Mouse (Mus musculus) megakaryocyte, adult 5-6 weeks (primary cell): ENCODE measurements around the gene Marc1. TPM values are rescaled to one million over a fixed set of nuclear protein-coding genes. Genes with fewer than 3 reads are reported as not detected.

Experiments used
- ATAC-seq: 2 replicates; pipeline ENCODE4 v1.8.0; 2016; ENCODE audit warnings: mild to moderate bottlenecking, inconsistent platforms; ENCODE audit not compliant: poor library complexity, severe bottlenecking
- total RNA-seq, 2 experiments: library from RNA; stranded (forward) in 1 of 2; stranded (reverse) in 1 of 2; fragments of 153-499, 151-499 nt in 1 of 2; fragments of 221-1000, 200-1000 nt in 1 of 2; gene quantifications; 2 replicates each; pipeline versions ENCODE4 v1.2.3 to v1.2.4; 2015 to 2017

Marc1 gene
- total RNA-seq, 2 experiments from 2014 or later, result 0.37 to 0.62 TPM

DNA sequence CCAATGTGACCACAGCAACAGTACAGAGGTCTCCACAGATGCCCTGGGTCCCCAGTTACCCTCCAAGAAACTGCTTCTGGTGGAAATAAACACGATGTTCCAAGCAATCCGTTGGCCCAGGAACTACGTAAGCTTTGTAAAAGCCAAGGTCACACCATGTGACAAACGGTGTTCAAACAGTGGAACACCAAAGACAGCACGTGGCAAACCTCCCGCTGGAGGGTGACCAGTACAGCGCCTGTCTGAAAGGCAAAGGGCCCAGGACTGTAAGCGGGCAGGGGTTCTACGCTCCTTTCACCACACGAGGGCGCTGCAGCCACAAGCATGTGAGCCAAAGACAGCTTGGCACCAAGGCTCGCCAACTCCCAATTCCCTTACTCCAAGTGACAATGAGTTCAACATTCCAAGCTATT, 13.3 kb upstream of the Marc1 start:
- peak; percentile 98 for ATAC-seq

DNA sequence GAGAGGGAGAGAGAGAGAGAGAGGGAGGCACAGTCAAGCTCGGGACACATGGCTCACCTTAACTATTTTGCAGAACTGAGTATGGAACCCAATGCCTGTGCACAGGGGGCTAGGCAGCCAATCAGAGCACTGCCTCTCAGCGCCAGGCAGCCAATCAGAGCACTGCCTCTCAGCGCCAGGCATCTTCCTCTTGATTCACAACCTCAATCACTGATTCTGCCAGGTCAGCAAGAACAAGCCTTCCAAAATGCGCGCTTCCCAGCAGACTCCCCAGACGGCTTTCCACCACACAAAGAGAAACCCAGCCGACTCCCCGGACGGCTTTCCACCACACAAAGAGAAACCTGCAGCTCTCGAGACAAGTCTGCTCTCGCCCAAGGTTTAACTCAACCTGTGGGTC, 11.6 kb upstream of the Marc1 start:
- ATAC-seq, result no peak

GRCm38 (mm10) chr1:184817768-184818167, 6.7 kb upstream of the Marc1 start:
- ATAC-seq, result 0 out of 2 replicates have a peak, but pooled peaks have one; percentile 38

GRCm38 (mm10) chr1:184811716-184812250, 670 bp upstream of the Marc1 start:
- ATAC-seq, result no peak

DNA sequence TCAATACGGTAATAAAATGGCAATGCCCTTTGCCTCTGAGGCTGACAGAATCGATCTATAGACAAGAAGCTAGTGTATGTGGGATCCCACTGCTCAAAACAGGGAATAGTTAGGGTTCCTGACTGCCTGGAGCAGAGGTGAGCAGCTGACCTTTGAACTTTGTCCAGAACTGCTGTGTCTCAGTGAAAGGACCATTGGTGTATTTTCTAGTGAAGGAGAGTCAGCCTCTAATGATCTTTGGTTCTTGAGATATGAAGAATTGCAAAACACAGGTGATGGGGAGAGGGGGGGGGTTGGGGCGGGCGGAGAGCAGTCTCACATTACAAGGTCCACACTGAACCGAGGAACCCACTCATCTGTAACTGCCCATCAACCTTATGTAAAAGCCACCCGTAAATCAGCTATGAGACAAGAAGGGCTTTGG, 1.5 kb downstream of the Marc1 start:
- ATAC-seq, result no peak

DNA sequence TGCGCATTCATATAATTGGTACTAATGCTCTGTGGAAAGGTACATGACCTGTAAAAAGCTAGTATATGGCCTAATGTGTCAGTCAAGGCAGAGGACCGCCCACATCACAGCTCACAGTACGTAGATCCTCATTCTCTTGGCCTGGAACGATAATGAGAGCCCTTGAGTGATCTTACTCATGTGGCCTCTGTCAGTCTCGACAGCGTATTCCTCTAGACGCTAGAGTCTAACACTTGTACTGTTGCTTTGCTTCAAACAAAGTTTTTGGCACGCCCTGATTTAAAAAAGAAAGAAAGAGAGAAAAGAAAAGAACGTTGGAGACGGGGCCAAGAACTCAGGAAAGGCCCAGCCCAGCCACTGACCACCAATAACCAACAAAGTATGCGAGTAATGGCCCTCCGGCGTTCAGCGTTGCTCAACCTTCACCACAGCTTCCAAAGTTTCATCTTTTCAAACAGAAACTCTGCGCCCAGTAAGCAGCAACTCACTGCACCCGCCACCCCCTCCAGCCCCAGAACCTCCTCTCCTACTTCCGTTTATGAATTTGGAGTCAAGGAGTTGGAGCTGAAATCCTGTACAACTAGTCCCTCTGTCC, 2.6 kb downstream of the Marc1 start:
- ATAC-seq, result peak; percentile 69

GRCm38 (mm10) chr1:184807627-184808417, 3.3 kb downstream of the Marc1 start:
- ATAC-seq, result peak; percentile 82

DNA sequence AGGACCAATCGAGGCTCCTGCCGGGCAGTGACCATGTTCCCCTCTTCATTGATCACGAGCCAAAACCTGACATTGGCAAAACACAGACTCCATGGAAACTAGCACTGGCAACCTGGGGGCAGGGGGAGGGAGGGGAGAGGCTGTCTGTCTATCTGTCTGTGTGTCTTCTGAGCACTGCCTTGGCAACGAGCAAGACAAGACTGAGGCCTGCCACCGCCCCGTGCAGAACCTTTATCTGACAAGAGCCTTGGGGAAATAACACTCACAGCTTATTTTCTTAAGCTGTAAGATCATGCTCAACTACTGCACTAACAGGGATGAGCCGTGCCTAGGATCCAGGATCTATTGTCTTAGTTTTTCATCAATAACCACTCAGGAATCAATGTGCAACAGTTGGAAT, 4.0 kb downstream of the Marc1 start:
- ATAC-seq, result no peak

- ATAC-seq, result peak; percentile 57
Observed at GRCm38 (mm10) chr1:184805749-184806148, 5.4 kb downstream of the Marc1 start.

DNA sequence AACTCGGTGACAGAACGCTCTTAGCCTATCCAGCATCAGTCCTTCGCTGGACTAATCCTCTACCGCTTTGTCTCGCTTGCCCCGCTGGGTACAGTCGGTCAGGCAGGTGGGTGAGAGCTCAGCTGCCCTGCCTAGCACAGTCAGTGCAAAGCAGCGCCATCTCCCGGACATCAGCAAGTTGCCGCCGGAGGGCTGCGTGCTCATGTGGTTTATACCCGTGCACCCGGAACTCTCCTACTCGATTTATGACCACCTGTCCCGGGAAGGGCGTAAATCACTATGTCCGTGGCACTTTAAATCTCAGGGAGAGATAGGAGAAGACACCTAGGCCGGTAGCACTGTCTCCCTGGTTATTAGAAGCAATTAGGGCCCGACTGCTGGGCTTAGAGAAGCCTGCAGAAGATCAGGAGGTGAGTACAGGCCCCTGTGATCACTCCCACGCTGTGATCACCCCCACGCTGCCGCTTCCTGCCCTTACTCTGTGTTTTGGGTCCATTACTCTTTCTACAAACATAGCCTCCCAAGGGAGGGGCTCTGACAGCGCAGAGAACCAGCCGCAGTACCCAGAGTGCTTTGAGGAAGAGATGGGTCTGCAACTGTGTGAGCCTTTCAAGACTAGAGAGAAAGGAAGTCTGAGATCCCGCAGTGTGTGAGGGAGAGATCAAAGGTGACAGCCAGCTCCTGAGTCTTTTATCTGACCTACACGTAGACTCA, 17.8 kb downstream of the Marc1 start:
- peak; percentile 92 for ATAC-seq

DNA sequence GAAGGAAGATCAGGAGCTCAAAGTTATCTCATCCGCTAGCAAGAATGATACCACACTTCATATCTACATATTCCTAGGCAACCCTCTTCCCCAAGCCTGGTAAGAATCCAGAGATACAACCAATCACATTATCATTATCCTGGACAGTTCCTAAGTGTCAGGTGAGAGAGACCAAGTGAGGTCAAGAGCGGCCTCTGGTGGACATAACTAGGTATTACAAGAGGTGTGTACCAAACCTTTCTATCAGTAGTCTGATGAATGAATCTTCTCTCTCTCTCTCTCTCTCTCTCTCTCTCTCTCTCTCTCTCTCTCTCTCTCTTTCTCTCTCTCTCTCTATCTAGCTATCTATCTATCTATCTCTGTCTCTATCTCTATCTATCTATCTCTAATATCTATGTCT, 20.0 kb downstream of the Marc1 start:
- ATAC-seq, result peak; percentile 48

DNA sequence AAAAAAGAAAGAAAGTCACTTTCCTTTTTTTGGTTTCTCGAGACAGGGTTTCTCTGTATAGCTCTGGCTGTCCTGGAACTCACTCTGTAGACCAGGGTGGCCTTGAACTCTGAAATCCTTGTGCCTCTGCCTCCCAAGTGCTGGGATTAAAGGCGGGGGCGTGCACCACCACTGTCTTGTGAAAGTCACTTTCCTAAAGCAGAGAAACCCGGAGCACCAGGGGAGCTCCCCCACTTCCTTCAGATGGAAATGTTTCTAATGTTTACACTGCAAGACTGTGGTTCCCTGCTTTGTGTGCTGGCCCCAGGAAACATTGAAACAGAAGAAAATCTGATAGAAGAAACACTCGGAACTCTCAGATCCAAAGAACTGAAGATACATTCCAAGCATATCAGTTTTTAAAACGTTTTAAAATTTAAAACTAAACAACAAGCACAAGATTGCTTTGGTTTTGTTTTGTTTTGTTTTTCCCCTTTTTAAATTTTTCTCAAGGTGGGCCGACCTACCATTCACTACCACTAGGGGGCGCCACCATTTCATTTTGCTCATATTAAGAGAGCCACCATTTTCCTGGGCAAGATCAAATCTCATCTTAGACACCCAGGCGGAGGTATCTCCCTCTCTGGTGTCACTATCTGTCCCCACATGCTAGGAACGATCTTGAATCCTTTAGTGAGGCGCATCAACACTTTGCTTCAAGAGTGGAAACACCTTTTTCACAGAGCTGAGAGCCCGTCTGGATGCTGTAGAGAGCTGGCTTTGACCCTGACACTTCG, 24.5 kb downstream of the Marc1 start:
- ATAC-seq, result peak; percentile 41; the same call in 1 of the 2 replicates

GRCm38 (mm10) chr1:184783641-184784040, 27.5 kb downstream of the Marc1 start:
- peak; percentile 78 for ATAC-seq

- no peak for ATAC-seq
Observed at GRCm38 (mm10) chr1:184782161-184782513, 29.0 kb downstream of the Marc1 start.

DNA sequence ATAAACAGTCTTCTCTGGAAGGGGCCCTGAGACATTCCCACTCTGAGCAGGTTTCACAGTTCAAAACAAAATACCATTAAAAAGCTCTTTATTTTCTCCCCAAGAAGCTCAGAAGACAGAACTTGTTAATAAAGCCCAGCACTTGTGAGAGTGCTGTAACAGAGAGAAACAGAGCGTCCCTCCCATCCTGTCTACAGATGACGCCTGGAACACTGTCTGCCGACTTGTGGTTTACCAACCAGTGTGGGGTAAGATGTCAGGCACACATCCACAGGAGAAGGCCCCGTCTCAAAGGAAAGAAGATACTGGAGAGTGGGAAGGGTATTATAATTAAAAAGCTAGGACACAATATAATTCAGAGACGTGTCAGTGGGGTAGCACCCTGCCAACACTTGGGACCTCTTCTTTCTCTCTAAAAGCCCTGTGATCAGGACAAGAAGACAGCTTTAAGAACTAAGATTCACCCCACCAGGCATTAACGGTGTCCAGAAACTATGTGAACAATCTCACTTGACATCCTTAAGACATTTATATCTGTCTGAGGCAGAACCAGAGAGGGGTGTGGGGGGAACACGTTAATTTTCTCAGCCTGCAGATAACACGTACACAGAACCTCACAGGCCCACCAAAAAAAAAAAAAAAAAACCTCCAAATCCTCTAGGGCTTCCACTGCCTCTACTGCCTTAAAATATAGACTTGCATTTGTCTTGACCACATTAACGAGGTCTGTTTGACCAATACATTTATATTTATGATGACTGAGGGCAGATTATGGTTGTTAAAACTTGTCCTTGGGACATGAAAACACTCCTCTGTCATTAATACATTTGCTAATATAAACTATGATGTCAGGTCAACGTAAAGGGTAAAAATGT, 29.6 kb downstream of the Marc1 start:
- ATAC-seq, result no peak

DNA sequence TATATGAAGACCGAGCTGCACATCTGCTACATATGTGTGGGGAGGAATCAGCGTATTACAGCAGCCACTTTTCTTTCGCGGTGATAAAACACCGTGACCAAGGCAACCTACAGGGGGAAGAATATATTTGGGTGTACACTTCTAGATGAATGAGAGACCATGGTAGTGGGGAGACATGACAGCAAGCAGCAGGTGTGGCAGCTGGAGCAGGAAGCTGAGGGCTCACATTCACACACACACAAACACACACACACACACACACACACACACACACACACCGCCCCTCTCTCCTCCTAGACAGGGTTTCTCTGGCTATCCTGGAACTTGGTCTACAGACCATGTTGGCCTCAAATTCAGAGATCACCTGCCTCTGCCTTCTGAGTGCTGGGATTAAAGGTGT, 33.0 kb downstream of the Marc1 start:
- ATAC-seq, result no peak

- ATAC-seq, result no peak
Observed at GRCm38 (mm10) chr1:184777061-184777795, 33.9 kb downstream of the Marc1 start.

GRCm38 (mm10) chr1:184775289-184775688, 35.8 kb downstream of the Marc1 start:
- no peak for ATAC-seq

- ATAC-seq, result 0 out of 2 replicates have a peak, but pooled peaks have one; percentile 23
Observed at GRCm38 (mm10) chr1:184771891-184772249, 39.2 kb downstream of the Marc1 start.
